Mouse (Mus musculus) liver, adult 2 months (tissue): ENCODE data around the gene Mavs. TPM values are rescaled to one million over a fixed set of nuclear protein-coding genes. Genes with fewer than 3 reads are reported as not detected.

Source experiments
- DNase-seq: peaks from one replicate; pipeline ENCODE4 v3.0.0-alpha.2; 2011; ENCODE audit warnings: low read depth, low spot score; ENCODE audit errors: extremely low read depth
- H3K27ac ChIP-seq: fragments of 200-500 bp; replicated peaks from 2 replicates; pipeline ENCODE4 v1.5.1; 2012; ENCODE audit warnings: low read depth, mild to moderate bottlenecking, control low read depth, inconsistent platforms, low read length; ENCODE audit not compliant: insufficient read depth
- H3K27me3 ChIP-seq: fragments of 200-500 bp; 2 replicates; pipeline ENCODE4 v1.6.1; 2012; ENCODE audit warnings: mild to moderate bottlenecking, moderate library complexity, low read length, inconsistent platforms; ENCODE audit not compliant: control insufficient read depth, insufficient read depth
- H3K36me3 ChIP-seq: fragments of 200-500 bp; 2 replicates; pipeline ENCODE4 v1.6.1; 2012; ENCODE audit warnings: low read length, inconsistent platforms; ENCODE audit not compliant: control insufficient read depth, insufficient read depth
- H3K4me1 ChIP-seq: fragments of 200-500 bp; 2 replicates; pipeline ENCODE4 v1.6.1; 2011; ENCODE audit warnings: low read length; ENCODE audit not compliant: control insufficient read depth, insufficient read depth
- H3K4me3 ChIP-seq: fragments of 200-500 bp; 2 replicates; pipeline ENCODE4 v1.5.1; 2011; ENCODE audit warnings: low read depth, mild to moderate bottlenecking, control low read depth, low read length, moderate library complexity; ENCODE audit not compliant: insufficient read depth
- H3K79me2 ChIP-seq: fragments of 200-500 bp; 2 replicates; pipeline ENCODE4 v1.6.1; 2012; ENCODE audit warnings: inconsistent platforms, mild to moderate bottlenecking, low read length, moderate library complexity; ENCODE audit not compliant: control insufficient read depth, insufficient read depth
- H3K9ac ChIP-seq: fragments of 200-500 bp; 2 replicates; pipeline ENCODE4 v1.6.1; 2012; ENCODE audit warnings: low read depth, mild to moderate bottlenecking, control low read depth, inconsistent platforms, low read length
- CTCF ChIP-seq: fragments of 200-500 bp; IDR thresholded peaks from 2 replicates; pipeline ENCODE4 v1.5.1; 2011; ENCODE audit warnings: low read depth, low read length, control low read depth
- POLR2A ChIP-seq: fragments of 200-500 bp; IDR thresholded peaks from 2 replicates; pipeline ENCODE4 v1.6.1; 2011; ENCODE audit warnings: low read length, control low read depth; ENCODE audit not compliant: insufficient read depth; ENCODE audit errors: extremely low read depth
- WGBS: fragments of 180-500 bp; shearing (Covaris S2); methylation state at CpG from one replicate; pipeline ENCODE4 v1.1.7; 2018; 5-methylcytosine and 5-hydroxymethylcytosine counted together
- polyA plus RNA-seq: library from polyadenylated mRNA; depleted of rRNA; stranded (reverse); fragments of >200 nt; gene quantifications from 2 replicates; pipeline ENCODE4 v1.2.3, GENCODE M21; 2012; rRNA removed
- total RNA-seq: library from RNA; depleted of rRNA; stranded (reverse); fragments of >200 nt; gene quantifications from 2 replicates; pipeline ENCODE4 v1.2.3, GENCODE M21; 2014; rRNA removed

Gene Mavs
- total RNA-seq (25.0 and 40.6 TPM in 2 replicates), polyA plus RNA-seq (134 and 135 TPM in 2 replicates)

DNA sequence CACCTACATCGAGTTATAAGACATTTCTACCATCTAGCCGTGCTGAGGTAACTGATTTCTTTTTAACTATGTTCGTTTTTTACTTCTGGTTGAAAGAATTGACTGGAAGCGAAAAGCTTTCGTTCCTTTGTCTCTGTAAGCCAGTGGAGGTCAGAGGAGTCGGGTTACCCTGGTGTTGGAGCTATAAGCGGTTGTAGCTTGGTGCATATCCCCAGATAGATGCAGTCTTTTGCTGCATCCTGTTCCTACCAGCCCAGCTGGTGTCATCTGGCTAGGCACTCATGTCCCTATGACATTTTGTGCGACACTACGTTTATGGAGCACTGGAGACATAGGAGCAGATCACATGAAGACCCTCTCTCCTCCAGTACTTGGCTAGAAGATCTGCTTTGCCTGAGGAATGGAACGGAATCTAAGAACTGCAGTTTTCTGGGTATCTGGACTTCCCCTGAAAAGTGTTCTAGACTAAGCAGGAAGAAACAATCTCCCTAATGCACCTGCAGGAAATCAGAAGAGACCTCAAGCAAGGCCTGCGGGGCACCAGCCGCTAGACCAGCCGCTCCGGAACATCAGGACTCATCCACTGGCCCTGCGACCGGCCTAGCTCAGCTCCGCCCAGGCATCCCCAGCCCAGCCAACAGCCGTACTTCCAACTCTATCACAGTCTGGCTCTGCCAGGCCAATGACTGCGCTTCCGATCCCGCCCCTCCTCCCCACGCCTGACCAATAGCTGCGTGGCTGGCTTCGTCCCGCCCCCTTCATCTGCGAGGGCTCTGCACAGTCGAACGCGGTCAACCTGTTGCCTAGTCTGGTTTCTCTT lies at the start of gene Mavs:
Gene Mavs, plus strand, starts transcription at position 757 of the 820 bp plus-strand sequence.
- WGBS, result 16% methylated on average over 29 of the region's 29 CpGs
- TF ChIP-seq POLR2A (peak; percentile 80), CTCF (no peak)

DNA sequence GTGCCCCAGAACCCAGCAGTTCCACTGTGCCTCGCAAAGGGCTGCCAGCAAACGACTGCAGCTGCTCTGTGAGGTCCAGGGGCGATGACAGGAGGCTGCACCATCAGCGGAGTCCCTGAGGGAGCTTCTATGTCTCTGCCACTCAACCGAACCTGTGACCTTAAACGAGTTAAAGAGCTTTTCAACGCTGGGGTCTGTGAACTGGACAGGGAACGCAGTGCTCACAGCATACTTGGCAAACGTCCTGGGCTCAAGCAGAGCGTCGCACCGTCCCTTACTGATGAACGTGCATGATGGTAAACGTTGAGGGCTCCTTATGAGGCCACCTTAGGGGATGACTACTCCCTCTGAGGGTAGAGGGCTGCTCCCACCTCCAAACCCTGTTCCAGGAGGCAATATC lies 47.5 kb upstream of the Mavs start:
- 12% methylated on average over 14 of the region's 14 CpGs for WGBS
- Histone ChIP-seq H3K27ac (no peak overlapping the region), H3K36me3 (no peaks in the 10 kb centered on the region)

More for the DNA sequence above, at the start of gene Mavs:
- Histone ChIP-seq H3K27ac (peak within 1 kb of the TSS; percentile 96), H3K9ac (peak within 1 kb of the TSS; percentile 92), H3K27me3 (no peaks in the 10 kb centered on the region), H3K79me2 (peaks cover 18% of the 10 kb centered on the region), H3K4me1 (peaks cover 11% of the 10 kb centered on the region), H3K4me3 (peak within 1 kb of the TSS; percentile 86), H3K36me3 (peaks cover 15% of the 10 kb centered on the region)
- peak; percentile 93 for DNase-seq

DNA sequence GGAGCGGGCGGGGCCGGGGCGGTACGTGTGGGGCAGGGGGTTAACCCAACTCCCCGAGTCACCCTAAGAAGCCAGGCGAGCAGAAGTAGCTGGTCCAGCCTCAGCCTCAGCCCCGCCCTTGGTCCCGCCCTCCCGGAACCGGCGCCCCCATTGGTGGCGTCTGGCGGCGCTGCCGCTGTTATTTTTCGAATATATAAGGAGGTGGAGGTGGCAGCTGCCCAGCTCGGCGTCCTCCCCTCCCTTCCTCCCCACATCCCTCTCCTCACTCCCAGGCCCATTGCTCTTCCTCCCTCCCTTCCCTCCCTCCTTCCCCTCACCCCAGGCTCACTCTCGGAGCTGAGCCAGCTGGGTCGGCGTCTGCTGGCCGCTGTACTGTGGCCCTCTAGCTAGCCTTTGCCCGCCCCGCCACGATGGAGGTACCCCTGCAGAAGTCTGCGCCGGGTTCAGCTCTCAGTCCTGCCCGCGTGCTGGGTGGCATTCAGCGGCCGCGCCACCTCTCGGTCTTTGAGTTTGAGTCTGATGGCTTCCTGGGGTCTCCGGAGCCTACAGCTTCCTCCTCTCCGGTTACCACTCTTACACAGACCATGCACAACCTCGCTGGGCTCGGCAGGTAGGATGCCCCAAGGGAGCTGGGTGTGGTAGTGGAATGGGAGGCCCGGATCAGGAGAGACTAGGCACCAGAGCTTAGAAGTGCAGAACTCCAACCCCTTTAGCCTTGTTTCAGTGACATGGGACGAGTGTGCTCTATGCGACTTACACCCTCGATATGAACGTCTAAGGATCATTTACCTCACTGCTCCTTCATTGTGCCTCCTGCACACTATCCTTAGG lies 46.9 kb upstream of the Mavs start, which contains the start of the genes Cdc25b and Spef1:
Gene Cdc25b, plus strand, starts transcription at position 179 of the 831 bp plus-strand sequence.
Gene Spef1, minus strand, starts transcription at position 512 of the 831 bp plus-strand sequence.
- peak within 1 kb of the TSS; percentile 52 for H3K9ac ChIP-seq
- H3K4me1 ChIP-seq, result peaks cover 5% of the 10 kb centered on the region
- peak; percentile 48 for DNase-seq
- 0 out of 2 replicates have a peak, but pooled peaks have one; percentile 4 for TF ChIP-seq POLR2A
- no peak for TF ChIP-seq CTCF
- 5% methylated on average over 43 of the region's 43 CpGs for WGBS
- peak within 1 kb of the TSS; percentile 89 for H3K4me3 ChIP-seq
- H3K79me2 ChIP-seq, result no peaks in the 10 kb centered on the region
- no peaks in the 10 kb centered on the region for H3K36me3 ChIP-seq
- no peaks in the 10 kb centered on the region for H3K27me3 ChIP-seq
- no peak within 1 kb of the TSS for H3K27ac ChIP-seq

More for the DNA sequence above, 47.5 kb upstream of the Mavs start:
- Histone ChIP-seq H3K4me3 (peak overlapping the region; percentile 89), H3K27me3 (no peaks in the 10 kb centered on the region), H3K79me2 (no peaks in the 10 kb centered on the region), H3K9ac (peak overlapping the region; percentile 52), H3K4me1 (peaks cover 5% of the 10 kb centered on the region)
- TF ChIP-seq POLR2A, result no peak
- TF ChIP-seq CTCF, result no peak
- DNase-seq, result no peak

DNA sequence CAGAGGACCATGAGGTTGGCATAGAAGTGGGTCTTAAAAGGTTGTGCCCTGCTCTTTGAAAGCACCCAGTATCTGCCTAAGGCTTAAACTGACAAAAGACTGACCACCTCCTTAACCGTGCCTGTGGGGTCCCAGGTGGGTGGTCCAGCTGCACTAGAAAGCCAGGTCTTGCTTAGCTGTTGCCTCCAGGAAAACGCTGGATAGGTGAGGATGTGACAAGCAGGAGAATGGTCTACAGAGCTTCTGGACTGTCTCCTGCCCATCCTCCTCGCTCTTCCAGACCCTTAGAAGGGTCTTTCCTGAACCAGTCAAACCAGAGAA lies 46.3 kb upstream of the Mavs start:
- Histone ChIP-seq H3K27ac (no peak overlapping the region), H3K9ac (no peak overlapping the region; the same call in 1 of the 2 replicates), H3K79me2 (no peaks in the 10 kb centered on the region), H3K36me3 (no peaks in the 10 kb centered on the region), H3K4me1 (peaks cover 5% of the 10 kb centered on the region), H3K27me3 (no peaks in the 10 kb centered on the region), H3K4me3 (no peak overlapping the region; the same call in 1 of the 2 replicates)
- DNase-seq, result no peak
- TF ChIP-seq CTCF (no peak), POLR2A (no peak)
- WGBS, result 69% methylated on average over 3 of the region's 3 CpGs

DNA sequence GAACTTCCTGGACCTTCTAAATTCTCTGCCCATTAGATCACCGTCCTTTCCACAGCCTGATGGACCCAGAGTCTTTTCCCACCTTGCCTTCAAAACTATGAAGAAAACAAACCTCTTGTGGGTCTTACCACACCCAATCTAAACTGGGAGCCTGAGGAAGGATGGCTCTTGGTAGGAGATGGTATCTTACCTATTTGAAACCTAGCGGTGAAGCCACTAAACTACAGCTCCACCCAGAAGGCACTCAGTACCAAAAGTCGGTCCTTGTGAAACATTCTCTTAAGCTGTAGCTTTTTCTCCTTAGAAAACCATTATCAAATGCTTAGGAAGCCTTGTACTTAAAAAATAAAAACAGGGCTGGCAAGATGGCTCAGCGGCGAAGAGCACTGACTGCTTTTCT lies 45.6 kb upstream of the Mavs start:
- 97% methylated on average over 5 of the region's 5 CpGs for WGBS
- H3K9ac ChIP-seq, result no peak overlapping the region
- H3K79me2 ChIP-seq, result no peaks in the 10 kb centered on the region
- H3K36me3 ChIP-seq, result no peaks in the 10 kb centered on the region
- TF ChIP-seq POLR2A, result no peak
- no peak for TF ChIP-seq CTCF
- H3K4me3 ChIP-seq, result no peak overlapping the region
- no peaks in the 10 kb centered on the region for H3K27me3 ChIP-seq
- H3K4me1 ChIP-seq, result peaks cover 5% of the 10 kb centered on the region
- no peak overlapping the region for H3K27ac ChIP-seq
- no peak for DNase-seq
